Mouse (Mus musculus): ENCODE data around the gene Ipmk.

Gene Ipmk

GRCm38 (mm10) chr10:71347509-71347949 is at the start of gene Ipmk:
TSS of gene Ipmk (plus strand) at chr10:71347763.
- DNase-seq, result peak; percentile 100

- DNase-seq, result peak; percentile 27
Observed at GRCm38 (mm10) chr10:71300161-71300560, 47.4 kb upstream of the Ipmk start.

- no peak for DNase-seq
Observed at GRCm38 (mm10) chr10:71302490-71302889, 45.1 kb upstream of the Ipmk start.

- DNase-seq, result no peak
Observed at GRCm38 (mm10) chr10:71306190-71306589, 41.4 kb upstream of the Ipmk start.

- DNase-seq, result no peak
Observed at GRCm38 (mm10) chr10:71306759-71307158, 40.8 kb upstream of the Ipmk start.

GRCm38 (mm10) chr10:71308199-71308598 is 39.4 kb upstream of the Ipmk start:
- DNase-seq, result no peak

GRCm38 (mm10) chr10:71310288-71310687 is 37.3 kb upstream of the Ipmk start:
- no peak for DNase-seq

- no peak for DNase-seq
Observed at GRCm38 (mm10) chr10:71314596-71314995, 33.0 kb upstream of the Ipmk start.

- DNase-seq, result peak; percentile 15
Observed at GRCm38 (mm10) chr10:71316056-71316455, 31.5 kb upstream of the Ipmk start.

- no peak for DNase-seq
Observed at GRCm38 (mm10) chr10:71316497-71316896, 31.1 kb upstream of the Ipmk start.

GRCm38 (mm10) chr10:71323669-71324068 is 23.9 kb upstream of the Ipmk start:
- no peak for DNase-seq

GRCm38 (mm10) chr10:71326123-71326522 is 21.4 kb upstream of the Ipmk start:
- DNase-seq, result no peak

GRCm38 (mm10) chr10:71326789-71327188 is 20.8 kb upstream of the Ipmk start:
- peak; percentile 58 for DNase-seq

- no peak for DNase-seq
Observed at GRCm38 (mm10) chr10:71327386-71327785, 20.2 kb upstream of the Ipmk start.

GRCm38 (mm10) chr10:71328382-71328781 is 19.2 kb upstream of the Ipmk start:
- no peak for DNase-seq

GRCm38 (mm10) chr10:71328870-71329269 is 18.7 kb upstream of the Ipmk start:
- DNase-seq, result no peak

- no peak for DNase-seq
Observed at GRCm38 (mm10) chr10:71329295-71329694, 18.3 kb upstream of the Ipmk start.

- DNase-seq, result no peak
Observed at GRCm38 (mm10) chr10:71330070-71330469, 17.5 kb upstream of the Ipmk start.

GRCm38 (mm10) chr10:71331908-71332307 is 15.7 kb upstream of the Ipmk start:
- DNase-seq, result no peak

- no peak for DNase-seq
Observed at GRCm38 (mm10) chr10:71332376-71332775, 15.2 kb upstream of the Ipmk start.

GRCm38 (mm10) chr10:71332859-71333258 is 14.7 kb upstream of the Ipmk start:
- DNase-seq, result no peak

GRCm38 (mm10) chr10:71337733-71338132 is 9.8 kb upstream of the Ipmk start:
- no peak for DNase-seq

- no peak for DNase-seq
Observed at GRCm38 (mm10) chr10:71338156-71338905, 9.2 kb upstream of the Ipmk start.

- no peak for DNase-seq
Observed at GRCm38 (mm10) chr10:71339463-71339862, 8.1 kb upstream of the Ipmk start.

- DNase-seq, result no peak
Observed at GRCm38 (mm10) chr10:71340195-71340594, 7.4 kb upstream of the Ipmk start.
